Comparison of ENCODE assay signal across 34 mouse cellular contexts in the genomic region with DNA sequence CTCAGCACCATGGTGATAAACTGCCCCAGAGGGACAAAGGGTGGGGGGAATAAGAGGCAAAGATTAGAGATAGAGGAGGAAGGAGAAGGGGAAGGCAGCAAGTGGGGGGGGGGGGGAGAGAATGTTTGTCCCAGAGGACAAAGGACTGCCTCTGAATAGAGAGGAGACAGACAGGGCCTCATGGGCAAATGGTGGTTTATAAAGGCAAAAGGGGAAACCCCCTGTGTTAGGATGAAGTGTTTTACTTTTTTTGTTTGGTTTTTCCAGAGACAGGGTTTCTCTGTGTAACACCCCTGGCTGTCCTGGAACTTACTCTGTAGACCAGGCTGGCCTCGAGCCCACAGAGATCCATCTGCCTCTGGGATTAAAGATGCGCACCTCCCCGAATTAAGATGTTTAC. TPM values are rescaled to one million over a fixed set of nuclear protein-coding genes. Genes with fewer than 3 reads are reported as not detected.
"Had no signal": no experiment of that assay in that cellular context is flagged by ENCODE, and none has a peak within 500 bp of the region (broad histone marks: within the 10 kb centered on the region; RNA-seq: fewer than 3 reads in every experiment).

No protein-coding gene starts in this region.

- DNase-seq: left cerebral cortex, postnatal 4 days; liver; liver, embryonic 13.5 days; liver, postnatal 0 days; lung, adult 18-20 months; lung, adult 2 months; lung, embryonic 14.5 days; lung, postnatal 10 days; lung, postnatal 14 days; lung, postnatal 36 days; lung, postnatal 4 days had no signal

- ATAC-seq: liver, embryonic 12.5 days; liver, postnatal 0 days; lung, postnatal 0 days; midbrain, embryonic 13.5 days; midbrain, embryonic 15.5 days; midbrain, embryonic 16.5 days had no signal

- H3K9me3 ChIP-seq: limb, embryonic 10.5 days; limb, embryonic 12.5 days; limb, embryonic 13.5 days; limb, embryonic 15.5 days; liver, embryonic 12.5 days; liver, embryonic 13.5 days; liver, embryonic 15.5 days; lung, embryonic 15.5 days; megakaryocyte, embryonic 14.5 days; midbrain, embryonic 10.5 days; midbrain, embryonic 12.5 days; midbrain, embryonic 13.5 days; midbrain, embryonic 15.5 days; neural tube, embryonic 12.5 days had no signal

- H3K4me2 ChIP-seq: limb, embryonic 12.5 days; limb, embryonic 13.5 days; limb, embryonic 15.5 days; liver, embryonic 11.5 days; liver, embryonic 12.5 days; liver, embryonic 13.5 days; liver, embryonic 15.5 days; lung, embryonic 14.5 days; lung, embryonic 15.5 days; midbrain, embryonic 12.5 days; midbrain, embryonic 13.5 days; midbrain, embryonic 15.5 days; neural tube, embryonic 12.5 days had no signal

- H3K4me1 ChIP-seq: limb, embryonic 12.5 days; limb, embryonic 13.5 days; limb, embryonic 15.5 days; liver, embryonic 15.5 days; lung, embryonic 15.5 days; midbrain, embryonic 12.5 days; midbrain, embryonic 13.5 days; midbrain, embryonic 15.5 days; neural tube, embryonic 12.5 days had no signal

- H3K4me3 ChIP-seq: left cerebral cortex, adult 2 months; limb, embryonic 10.5 days; limb, embryonic 12.5 days; limb, embryonic 13.5 days; limb, embryonic 15.5 days; liver, embryonic 12.5 days; liver, embryonic 13.5 days; liver, embryonic 15.5 days; lung, embryonic 15.5 days; megakaryocyte, embryonic 14.5 days; midbrain, embryonic 10.5 days; midbrain, embryonic 12.5 days; midbrain, embryonic 13.5 days; midbrain, embryonic 15.5 days; myocyte; neural tube, embryonic 12.5 days had no signal

- H3K27me3 ChIP-seq: limb, embryonic 13.5 days; limb, embryonic 15.5 days; lung, embryonic 15.5 days; midbrain, embryonic 15.5 days; neural tube, embryonic 12.5 days had no signal

- H3K36me3 ChIP-seq: limb, embryonic 10.5 days; limb, embryonic 12.5 days; limb, embryonic 13.5 days; limb, embryonic 15.5 days; liver, embryonic 12.5 days; liver, embryonic 13.5 days; liver, embryonic 15.5 days; lung, embryonic 15.5 days; midbrain, embryonic 10.5 days; midbrain, embryonic 12.5 days; midbrain, embryonic 13.5 days; midbrain, embryonic 15.5 days; neural tube, embryonic 12.5 days had no signal

- H3K9ac ChIP-seq: limb, embryonic 12.5 days; limb, embryonic 13.5 days; limb, embryonic 15.5 days; liver, embryonic 12.5 days; liver, embryonic 13.5 days; liver, embryonic 14.5 days; liver, embryonic 15.5 days; liver, postnatal 0 days; lung, embryonic 14.5 days; lung, embryonic 15.5 days; midbrain, embryonic 12.5 days; midbrain, embryonic 13.5 days; midbrain, embryonic 15.5 days; neural tube, embryonic 12.5 days had no signal

- H3K27ac ChIP-seq: left cerebral cortex, adult 2 months; limb, embryonic 10.5 days; limb, embryonic 12.5 days; limb, embryonic 13.5 days; limb, embryonic 15.5 days; liver, embryonic 12.5 days; liver, embryonic 13.5 days; liver, embryonic 14.5 days; liver, embryonic 15.5 days; lung, embryonic 15.5 days; macrophage; midbrain, embryonic 10.5 days; midbrain, embryonic 12.5 days; midbrain, embryonic 13.5 days; midbrain, embryonic 15.5 days; neural tube, embryonic 12.5 days had no signal

RNA-seq across cellular contexts. Expression of gene Trim46, which starts 14.1 kb away (rescaled TPM):
- total RNA-seq: megakaryocyte-erythroid progenitor cell, adult 5-6 weeks; monocyte, adult 5-6 weeks had no signal
- polyA plus RNA-seq: macrophage had no signal

RNA-seq across cellular contexts. Expression of gene Efna1, which starts 20.7 kb away (rescaled TPM):
- total RNA-seq: megakaryocyte, adult 5-6 weeks; megakaryocyte-erythroid progenitor cell, adult 5-6 weeks had no signal
